Mouse (Mus musculus) adrenal gland (tissue): ENCODE results near the gene Olfr352.

Source experiments
- intact Hi-C: fragments of 180-260 bp; cut with DNase I; formaldehyde crosslinking; loops from one replicate; pipeline ENCODE4 v1.15.1; 2025
- long read RNA-seq, 2 experiments: library from polyadenylated mRNA; unstranded; transcript quantifications; one replicate each; pipeline ENCODE4 v2.0.0; 2020; ENCODE audit warnings: borderline replicate concordance in 1 of 2; ENCODE audit not compliant: insufficient replicate concordance in 1 of 2

The Olfr352 gene
- long read RNA-seq, experiment 1, result 0 reads
- long read RNA-seq, experiment 2, result 0 reads

DNA sequence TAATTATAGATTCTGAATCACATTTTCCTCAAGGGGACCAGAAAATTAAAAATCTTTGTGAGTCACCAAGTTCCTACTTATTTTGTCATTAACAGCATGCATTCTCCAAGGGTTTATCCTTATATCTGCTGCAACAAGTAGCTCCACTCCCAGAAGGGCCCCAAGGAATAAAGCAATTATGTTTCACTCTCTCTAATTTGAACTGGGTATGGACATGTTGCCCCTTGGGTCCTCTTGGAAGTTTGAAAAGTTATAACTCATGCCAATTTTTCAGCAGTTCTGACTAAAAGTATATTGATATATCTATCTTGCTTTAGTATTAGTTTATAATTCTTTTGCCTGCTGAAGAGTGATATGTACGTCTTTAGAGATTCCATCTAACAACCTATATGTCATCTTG lies at the start of gene Olfr352:
Olfr352 (plus strand) TSS at position 301 of the 400 bp plus-strand sequence.
- intact Hi-C loops, result no loop called here

DNA sequence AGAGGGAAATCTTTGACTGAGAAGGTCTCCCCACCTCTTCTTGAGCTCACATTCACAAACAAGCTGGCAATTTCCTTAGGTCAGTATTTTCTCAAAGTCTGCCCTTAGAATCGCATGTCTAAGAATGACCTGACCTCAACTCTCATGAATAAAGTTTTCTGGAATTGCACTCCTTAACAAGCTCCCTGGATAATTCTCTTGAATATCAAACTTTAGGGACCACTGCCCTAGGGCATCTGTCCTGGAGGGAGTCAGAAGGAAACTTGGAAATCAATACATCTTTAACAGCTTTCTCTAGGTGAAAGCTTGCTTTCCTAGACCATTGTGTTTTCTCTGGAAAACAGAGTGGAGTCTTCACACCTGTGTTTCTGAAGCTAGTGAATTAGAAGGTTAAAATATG lies 22.2 kb upstream of the Olfr352 start, which contains the start of gene Olfr350:
Olfr350 (plus strand) TSS at position 301 of the 400 bp plus-strand sequence.
- intact Hi-C loops, result no loop called here

DNA sequence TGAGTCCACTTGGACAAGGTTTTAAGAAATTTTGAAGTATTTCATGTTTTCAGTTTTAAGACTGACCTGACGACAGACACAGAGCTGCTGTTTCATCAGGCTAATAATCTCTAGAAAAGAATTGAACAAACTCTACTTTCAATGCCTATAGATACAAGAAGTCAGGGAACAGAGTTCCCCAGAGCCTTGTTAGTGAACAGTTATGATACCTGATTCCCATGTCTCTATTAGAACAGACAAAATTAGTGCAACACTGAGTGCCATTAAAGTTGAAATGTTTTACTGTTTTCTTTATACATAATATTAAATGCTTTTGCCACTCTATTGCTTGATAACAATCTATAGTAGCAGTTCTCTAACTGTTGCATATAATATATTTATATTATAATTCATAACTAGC lies 5.7 kb upstream of the Olfr352 start, which contains the start of gene Olfr351:
Olfr351 (minus strand) TSS at position 101 of the 400 bp plus-strand sequence.
- intact Hi-C loops, result no loop called here

DNA sequence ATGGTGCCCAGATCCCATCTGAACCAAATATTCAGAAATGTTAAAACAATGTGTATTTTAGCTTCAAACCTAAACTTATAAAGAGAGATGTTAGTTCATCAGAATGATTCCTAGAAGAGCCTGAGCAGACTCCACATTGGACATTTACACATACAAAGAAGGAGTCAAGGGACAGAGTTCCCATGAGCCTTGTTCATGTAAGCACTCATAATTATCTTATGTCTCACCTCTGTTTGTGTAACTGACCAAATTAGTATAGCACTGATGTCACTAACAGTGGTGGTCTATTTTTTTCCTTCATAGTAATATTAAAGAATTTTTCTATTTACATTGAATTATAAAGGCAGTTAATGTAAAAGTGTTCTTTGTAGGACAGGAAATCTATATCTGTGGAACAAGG lies 24.6 kb downstream of the Olfr352 start, which contains the start of gene Olfr353:
Olfr353 (minus strand) TSS at position 101 of the 400 bp plus-strand sequence.
- intact Hi-C loops, result no loop called here

DNA sequence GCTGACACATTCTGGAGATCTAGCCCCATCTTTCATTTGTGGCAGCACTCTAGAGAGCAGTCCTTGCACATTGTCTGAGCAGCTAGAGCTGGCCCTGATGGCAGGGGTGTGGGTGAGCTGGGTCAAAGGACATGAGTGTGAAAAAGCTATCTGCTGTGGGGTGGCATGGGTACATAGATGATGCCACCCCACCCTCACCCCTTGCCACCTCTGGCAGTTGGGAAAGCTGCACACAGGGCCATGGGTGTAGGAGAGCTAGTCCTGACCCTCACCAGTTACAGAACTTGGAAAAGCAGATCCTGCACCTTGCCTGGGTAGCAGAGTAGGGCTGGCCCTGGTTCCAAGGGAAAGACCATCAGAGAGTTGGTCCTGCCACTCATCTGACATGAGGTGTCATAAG lies 28.9 kb downstream of the Olfr352 start:
- intact Hi-C loops, result no loop called here

DNA sequence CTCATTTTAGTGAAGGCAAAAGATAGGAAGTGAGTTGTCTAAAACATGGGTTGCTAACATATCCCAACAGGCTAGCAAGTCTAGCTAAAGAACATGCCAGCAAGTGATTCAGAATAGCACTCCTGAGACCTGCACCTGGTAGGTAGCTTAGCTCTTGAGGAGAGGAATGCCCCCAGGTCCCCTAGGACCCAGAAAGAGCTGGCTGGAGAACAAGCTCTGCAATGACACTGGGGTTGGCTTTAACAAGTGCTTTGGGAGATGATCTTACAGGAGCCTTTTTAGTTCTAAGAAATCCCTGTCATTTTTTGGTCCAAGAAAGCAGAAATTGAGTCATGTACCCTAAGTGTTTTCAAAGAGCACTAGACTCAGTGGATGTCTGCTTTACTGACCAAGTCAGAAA lies 37.1 kb downstream of the Olfr352 start, which contains the start of gene Olfr354:
Olfr354 (plus strand) TSS at position 301 of the 400 bp plus-strand sequence.
- intact Hi-C loops, result no loop called here
